Mouse (Mus musculus) lung, postnatal 36 days (tissue): ENCODE results near the gene Wdr81.

ENCODE experiments used
- DNase-seq: peaks from one replicate; pipeline ENCODE4 v3.0.0; 2022; ENCODE audit warnings: mixed read lengths

Gene Wdr81

DNA sequence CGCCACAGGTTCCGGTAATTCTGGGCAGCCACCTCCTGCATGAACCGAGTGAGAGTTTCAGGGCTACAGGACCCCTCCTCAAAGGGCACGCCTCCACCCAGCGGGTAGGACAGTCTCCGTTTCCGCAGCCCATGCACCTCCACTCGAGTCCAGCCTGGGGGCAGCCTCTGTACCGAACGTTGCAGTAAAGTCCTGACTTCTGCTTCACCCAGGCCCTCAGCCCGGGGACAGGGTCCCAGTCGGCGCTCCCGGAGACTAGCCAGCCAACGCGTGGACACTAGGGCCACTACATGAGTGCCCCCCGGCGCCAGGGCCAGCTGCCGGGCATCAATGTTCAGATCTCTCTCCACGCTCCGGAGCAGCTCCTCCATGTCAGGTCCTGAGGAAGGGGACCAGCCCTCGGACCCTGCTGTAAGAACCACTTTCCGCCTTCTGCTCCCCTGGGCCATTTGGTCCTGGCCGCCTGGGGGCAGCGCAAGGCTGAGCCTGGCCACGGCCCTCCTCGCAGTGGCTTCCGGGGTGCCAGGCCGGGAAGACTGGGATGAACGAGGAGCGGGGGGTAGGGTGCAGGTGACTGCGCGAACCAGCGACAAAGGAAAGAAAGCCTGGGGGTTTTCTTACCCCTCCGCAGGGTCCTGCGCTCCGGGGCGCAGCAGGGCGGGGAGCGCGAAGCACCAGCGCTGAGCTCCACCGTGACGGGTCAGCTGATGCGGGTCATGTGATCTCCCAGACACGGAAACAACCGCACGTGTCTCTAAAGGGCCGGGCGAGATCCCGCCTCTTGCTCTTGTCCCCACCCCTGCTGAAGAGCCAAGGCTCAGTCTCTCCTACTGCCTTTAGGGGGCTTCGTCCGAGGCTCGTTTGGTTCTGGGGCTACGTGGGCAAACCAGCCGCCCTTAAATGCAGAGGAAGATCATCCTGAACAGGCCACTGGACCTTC, at the start of gene Wdr81:
Wdr81 (minus strand) TSS at position 727 of the 940 bp plus-strand sequence.
- DNase-seq, result peak; percentile 95

DNA sequence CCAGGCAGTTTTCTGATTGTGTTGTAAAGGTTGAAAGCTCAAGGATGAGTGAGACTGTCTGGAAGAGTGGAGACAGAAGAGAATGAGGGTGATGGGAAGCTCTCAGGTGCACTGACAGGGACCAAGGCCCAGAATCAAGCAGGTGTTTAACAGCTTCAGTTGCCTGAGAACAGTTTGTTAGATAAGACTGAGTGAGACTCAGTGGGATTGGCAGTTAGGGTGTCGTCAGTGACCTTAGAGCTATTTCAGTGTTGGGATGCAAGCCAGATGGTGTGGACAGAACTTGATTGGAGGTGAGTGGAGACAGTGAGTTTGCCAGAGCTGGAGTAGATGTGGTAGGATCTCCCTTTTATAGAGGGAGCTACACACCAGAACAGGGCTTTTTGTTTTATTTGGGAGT, 43.6 kb upstream of the Wdr81 start:
- no peak for DNase-seq

- DNase-seq, result no peak
Observed at GRCm38 (mm10) chr11:75494296-75495049, 40.0 kb upstream of the Wdr81 start.

GRCm38 (mm10) chr11:75487496-75487895, 33.0 kb upstream of the Wdr81 start:
- no peak for DNase-seq

- peak; percentile 99 for DNase-seq
Observed at GRCm38 (mm10) chr11:75486601-75487285, 32.2 kb upstream of the Wdr81 start, which contains the start of gene Prpf8. TSS of gene Prpf8 (plus strand) at chr11:75486816.

DNA sequence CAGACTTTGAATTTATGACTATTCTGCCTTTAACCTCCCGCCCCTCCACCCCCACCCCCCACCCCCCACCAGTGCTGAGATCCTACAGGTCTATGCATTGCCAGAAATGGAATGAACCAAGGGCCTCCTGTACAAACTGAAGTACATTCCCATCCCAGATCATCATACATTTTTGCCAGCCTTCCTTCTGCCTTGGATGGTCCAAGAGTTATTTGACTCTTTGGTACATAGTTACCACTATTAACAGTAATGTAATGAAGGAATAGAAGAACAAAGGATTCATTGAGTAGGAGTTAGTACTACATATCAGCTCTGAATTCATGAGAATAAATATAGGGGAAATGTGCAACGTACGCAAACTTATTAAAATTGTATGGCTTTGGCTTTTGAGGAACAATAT, 31.7 kb upstream of the Wdr81 start:
- DNase-seq, result no peak

DNA sequence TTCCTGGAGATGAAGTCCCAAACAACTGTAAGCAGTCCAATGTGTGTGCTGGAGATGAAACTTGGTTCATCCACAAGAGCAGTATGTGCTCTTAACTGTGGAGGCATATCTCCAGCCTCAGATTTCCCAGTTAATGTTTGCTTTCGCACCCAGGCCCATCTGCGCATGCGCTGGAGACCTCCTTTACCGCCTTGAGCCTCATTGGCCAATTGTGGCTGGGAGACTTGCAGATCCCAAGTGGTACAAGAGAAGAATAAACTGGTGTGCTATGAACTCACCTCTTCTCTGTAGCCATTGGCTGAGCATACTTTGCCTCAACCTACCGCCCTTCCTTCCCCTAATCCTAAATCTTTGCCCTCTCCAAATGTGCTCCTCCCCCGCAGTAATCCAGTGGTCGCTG, 18.9 kb upstream of the Wdr81 start:
- no peak for DNase-seq

DNA sequence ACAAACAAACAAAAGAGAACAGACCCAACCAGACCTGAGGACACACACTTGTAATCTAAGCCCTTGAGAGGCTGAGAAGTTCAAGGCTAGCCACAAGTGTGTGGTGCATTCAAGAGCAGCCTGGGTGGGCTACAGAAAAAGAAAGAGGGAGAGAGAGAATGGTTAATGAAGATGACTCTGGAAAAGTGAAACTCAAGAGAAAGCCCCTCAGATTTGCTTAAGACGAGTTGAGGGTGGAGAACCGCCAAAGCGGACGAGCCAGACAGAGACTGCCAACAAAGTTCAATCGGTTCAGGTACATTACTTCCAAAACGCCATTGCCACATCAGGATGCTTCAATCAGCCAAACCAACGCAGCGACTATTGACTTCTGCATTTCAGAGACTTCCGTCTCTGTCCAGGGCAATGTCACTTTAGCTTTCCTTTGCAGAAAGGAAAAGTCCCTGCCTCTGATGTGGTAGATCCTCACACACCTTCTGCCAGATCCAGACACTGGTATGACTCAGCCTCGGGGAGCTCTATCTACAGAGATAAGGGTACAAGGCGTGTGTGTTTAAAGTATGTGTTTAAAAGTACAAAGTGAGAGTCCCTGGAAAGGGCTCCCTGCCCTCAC, 18.1 kb upstream of the Wdr81 start:
- DNase-seq, result no peak

- no peak for DNase-seq
Observed at GRCm38 (mm10) chr11:75470675-75471074, 16.2 kb upstream of the Wdr81 start.

- no peak for DNase-seq
Observed at GRCm38 (mm10) chr11:75469261-75469660, 14.7 kb upstream of the Wdr81 start.

GRCm38 (mm10) chr11:75468410-75468809, 13.9 kb upstream of the Wdr81 start:
- DNase-seq, result no peak

GRCm38 (mm10) chr11:75467512-75468215, 13.1 kb upstream of the Wdr81 start:
- DNase-seq, result peak; percentile 71

- no peak for DNase-seq
Observed at GRCm38 (mm10) chr11:75466731-75467505, 12.4 kb upstream of the Wdr81 start.

- DNase-seq, result no peak
Observed at GRCm38 (mm10) chr11:75465051-75465450, 10.5 kb upstream of the Wdr81 start.

GRCm38 (mm10) chr11:75464417-75464816, 9.9 kb upstream of the Wdr81 start:
- no peak for DNase-seq

GRCm38 (mm10) chr11:75463624-75464023, 9.1 kb upstream of the Wdr81 start:
- no peak for DNase-seq

- peak; percentile 95 for DNase-seq
Observed at GRCm38 (mm10) chr11:75462865-75463336, 8.4 kb upstream of the Wdr81 start.

DNA sequence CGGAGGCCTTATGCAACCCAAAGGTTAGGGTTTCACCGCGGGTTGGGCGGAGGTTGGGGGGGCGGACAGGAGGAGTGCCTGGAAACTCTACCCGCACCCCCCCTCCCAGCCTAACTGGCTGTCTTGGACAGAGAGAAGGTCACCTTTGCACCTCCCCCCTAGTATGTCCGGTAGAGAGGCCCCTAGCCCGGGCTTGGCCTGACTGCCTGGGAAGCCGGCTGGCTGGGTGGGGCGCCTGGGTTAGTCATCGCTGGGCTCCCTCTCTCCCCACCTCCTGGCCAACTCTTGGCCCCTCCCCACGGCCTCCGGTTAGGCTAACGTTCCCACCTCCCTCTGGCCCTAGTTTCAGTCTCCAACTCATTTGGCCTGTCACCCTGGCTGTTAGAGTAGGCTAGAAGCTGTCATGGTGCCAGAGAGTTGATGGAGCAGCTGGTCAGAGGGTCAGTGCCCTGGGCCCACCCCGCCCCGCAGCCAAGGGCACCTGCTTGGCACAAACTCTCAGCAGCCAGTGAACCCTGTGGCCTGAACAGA, 7.8 kb upstream of the Wdr81 start:
- peak; percentile 87 for DNase-seq

- DNase-seq, result no peak
Observed at GRCm38 (mm10) chr11:75461743-75462252, 7.3 kb upstream of the Wdr81 start.
